7 mouse cellular contexts compared by ENCODE assay signal in genomic region chr2:5949821-5950220, GRCm38 (mm10). TPM values are rescaled to one million over a fixed set of nuclear protein-coding genes. Genes with fewer than 3 reads are reported as not detected.
DNase-seq lines count a peak whose midpoint lies in the region; ATAC-seq and TF ChIP-seq lines count a peak whose summit lies in the region.
"Not testable (repeated sequence)": the region's sequence is repeated elsewhere in the genome, so short reads cannot be mapped to it uniquely, and the experiment has no call there.

No protein-coding gene starts in this region.

- H3K36me3 ChIP-seq in forebrain, embryonic 10.5 days (replicated peaks); heart, embryonic 13.5 days; hindbrain, postnatal 0 days (ENCODE audit: insufficient read depth, low read length); limb, embryonic 12.5 days; lung, embryonic 14.5 days (ENCODE audit: insufficient read depth); midbrain, embryonic 16.5 days (ENCODE audit: control insufficient read depth, insufficient read depth, low read length): not testable (repeated sequence)

- peaks cover 17% of the 10 kb centered on the region for H3K4me1 ChIP-seq in forebrain, embryonic 10.5 days
- H3K4me1 ChIP-seq in heart, embryonic 13.5 days, result peaks cover 23% of the 10 kb centered on the region
- H3K4me1 ChIP-seq in hindbrain, postnatal 0 days (ENCODE audit: insufficient read depth, low read length); limb, embryonic 12.5 days (replicated peaks); lung, embryonic 14.5 days (ENCODE audit: insufficient read depth): not testable (repeated sequence)
- peaks cover 14% of the 10 kb centered on the region for H3K4me1 ChIP-seq in midbrain, embryonic 16.5 days (ENCODE audit: control insufficient read depth, insufficient read depth, low read length)

- WGBS in forebrain, embryonic 10.5 days, result 96% methylated on average over 9 of the region's 9 CpGs
- WGBS in heart, embryonic 13.5 days, result 91% methylated on average over 9 of the region's 9 CpGs
- 96% methylated on average over 9 of the region's 9 CpGs for WGBS in hindbrain, postnatal 0 days
- 93% methylated on average over 9 of the region's 9 CpGs for WGBS in limb, embryonic 12.5 days
- WGBS in lung, embryonic 14.5 days, result 93% methylated on average over 9 of the region's 9 CpGs
- 92% methylated on average over 9 of the region's 9 CpGs for WGBS in midbrain, embryonic 16.5 days

- peak overlapping the region; percentile 79 for H3K4me2 ChIP-seq in heart, embryonic 13.5 days
- peak overlapping the region; percentile 70 for H3K4me2 ChIP-seq in hindbrain, postnatal 0 days (ENCODE audit: low read depth, low read length)
- peak overlapping the region; percentile 63 for H3K4me2 ChIP-seq in limb, embryonic 12.5 days
- H3K4me2 ChIP-seq in lung, embryonic 14.5 days, result peak overlapping the region; percentile 78
- peak overlapping the region; percentile 56 for H3K4me2 ChIP-seq in midbrain, embryonic 16.5 days (ENCODE audit: low read length)

- H3K4me3 ChIP-seq in forebrain, embryonic 10.5 days, result peak overlapping the region; percentile 98
- H3K4me3 ChIP-seq in heart, embryonic 13.5 days, result peak overlapping the region; percentile 91
- not testable (repeated sequence) for H3K4me3 ChIP-seq in hindbrain, postnatal 0 days (ENCODE audit: low read length); midbrain, embryonic 16.5 days (ENCODE audit: low read depth, low read length)
- H3K4me3 ChIP-seq in limb, embryonic 12.5 days (replicated peaks), result peak overlapping the region; percentile 97
- peak overlapping the region; percentile 81 for H3K4me3 ChIP-seq in lung, embryonic 14.5 days (ENCODE audit: low read depth, low read length)

- H3K9me3 ChIP-seq in forebrain, embryonic 10.5 days; heart, embryonic 13.5 days; hindbrain, postnatal 0 days (ENCODE audit: low read length); limb, embryonic 12.5 days; lung, embryonic 14.5 days (ENCODE audit: low read depth, low read length); midbrain, embryonic 16.5 days (replicated peaks; ENCODE audit: control insufficient read depth, low read length, poor library complexity, severe bottlenecking): not testable (repeated sequence)

- peak; percentile 6 for DNase-seq in cerebellum, adult 8-10 months
- DNase-seq in forebrain, embryonic 10.5 days (ENCODE audit: extremely low spot score, low spot score); hindbrain, postnatal 0 days (ENCODE audit: low spot score); lung, embryonic 14.5 days: not testable (repeated sequence)

- ATAC-seq in heart, embryonic 13.5 days (ENCODE audit: extremely low read depth, insufficient number of reproducible peaks, low FRiP score, low TSS enrichment); hindbrain, postnatal 0 days; limb, embryonic 12.5 days (ENCODE audit: insufficient number of reproducible peaks, insufficient read depth, low FRiP score, low TSS enrichment, low read depth); lung, embryonic 14.5 days (ENCODE audit: insufficient read depth); midbrain, embryonic 16.5 days: not testable (repeated sequence)

- H3K9ac ChIP-seq in heart, embryonic 13.5 days, result peak overlapping the region; percentile 87
- H3K9ac ChIP-seq in hindbrain, postnatal 0 days (replicated peaks; ENCODE audit: low read length); limb, embryonic 12.5 days (replicated peaks); lung, embryonic 14.5 days; midbrain, embryonic 16.5 days (ENCODE audit: low read depth, low read length): not testable (repeated sequence)

- not testable (repeated sequence) for H3K27me3 ChIP-seq in forebrain, embryonic 10.5 days (ENCODE audit: poor library complexity, severe bottlenecking); heart, embryonic 13.5 days (replicated peaks); hindbrain, postnatal 0 days (ENCODE audit: insufficient read depth, low read length); limb, embryonic 12.5 days; lung, embryonic 14.5 days (ENCODE audit: insufficient read depth, low read length); midbrain, embryonic 16.5 days (ENCODE audit: control insufficient read depth, insufficient read depth, low read depth, low read length)

- not testable (repeated sequence) for TF ChIP-seq CTCF in hindbrain, postnatal 0 days (IDR thresholded peaks at IDR 0.05; ENCODE audit: low read depth); lung, embryonic 14.5 days (IDR thresholded peaks at IDR 0.05; ENCODE audit: low read depth)

- H3K27ac ChIP-seq in forebrain, embryonic 10.5 days, result peak overlapping the region; percentile 97
- not testable (repeated sequence) for H3K27ac ChIP-seq in heart, embryonic 13.5 days (replicated peaks); hindbrain, postnatal 0 days; limb, embryonic 12.5 days; lung, embryonic 14.5 days (ENCODE audit: low read depth); midbrain, embryonic 16.5 days (ENCODE audit: low read length)

RNA-seq across cellular contexts. Expression of gene Upf2, which starts 1.4 kb away (rescaled TPM):
- polyA plus RNA-seq in forebrain, embryonic 10.5 days (2016; fragmentation: Nextera tagmentation; extraction: Ambion mirVana), result 11.1 and 11.5 TPM in 2 replicates
- 5.3 and 5.6 TPM in 2 replicates for polyA plus RNA-seq in heart, embryonic 13.5 days (2015; fragmentation: Nextera tagmentation; extraction: Ambion mirVana)
- 3.5 and 6.2 TPM in 2 replicates for total RNA-seq in hindbrain, postnatal 0 days (2014; rRNA removed)
- polyA plus RNA-seq in hindbrain, postnatal 0 days (2015; fragmentation: Nextera tagmentation; extraction: Ambion mirVana), result 4.3 and 4.9 TPM in 2 replicates
- 14.5 and 15.3 TPM in 2 replicates for polyA plus RNA-seq in limb, embryonic 12.5 days (2016; fragmentation: Nextera tagmentation; extraction: Ambion mirVana)
- 11.6 and 11.7 TPM in 2 replicates for polyA plus RNA-seq in lung, embryonic 14.5 days (2014; fragmentation: Nextera tagmentation; extraction: Ambion mirVana)
- polyA plus RNA-seq in midbrain, embryonic 16.5 days (2015; fragmentation: Nextera tagmentation; extraction: Ambion mirVana), result 8.0 and 8.7 TPM in 2 replicates

RNA-seq across cellular contexts. Expression of gene Dhtkd1, which starts 7.2 kb away (rescaled TPM):
- polyA plus RNA-seq in forebrain, embryonic 10.5 days (2016; fragmentation: Nextera tagmentation; extraction: Ambion mirVana), result 5.5 and 5.8 TPM in 2 replicates
- polyA plus RNA-seq in heart, embryonic 13.5 days (2015; fragmentation: Nextera tagmentation; extraction: Ambion mirVana), result 1.7 and 3.2 TPM in 2 replicates
- total RNA-seq in hindbrain, postnatal 0 days (2014; rRNA removed), result 6.6 and 9.3 TPM in 2 replicates
- 3.7 and 4.9 TPM in 2 replicates for polyA plus RNA-seq in hindbrain, postnatal 0 days (2015; fragmentation: Nextera tagmentation; extraction: Ambion mirVana)
- 5.8 and 8.5 TPM in 2 replicates for polyA plus RNA-seq in limb, embryonic 12.5 days (2016; fragmentation: Nextera tagmentation; extraction: Ambion mirVana)
- 3.5 and 3.8 TPM in 2 replicates for polyA plus RNA-seq in lung, embryonic 14.5 days (2014; fragmentation: Nextera tagmentation; extraction: Ambion mirVana)
- 8.7 and 9.3 TPM in 2 replicates for polyA plus RNA-seq in midbrain, embryonic 16.5 days (2015; fragmentation: Nextera tagmentation; extraction: Ambion mirVana)

RNA-seq across cellular contexts. Expression of gene Sec61a2, which starts 54.6 kb away (rescaled TPM):
- 80.6 and 91.9 TPM in 2 replicates for polyA plus RNA-seq in forebrain, embryonic 10.5 days (2016; fragmentation: Nextera tagmentation; extraction: Ambion mirVana)
- 49.2 and 50.0 TPM in 2 replicates for polyA plus RNA-seq in heart, embryonic 13.5 days (2015; fragmentation: Nextera tagmentation; extraction: Ambion mirVana)
- total RNA-seq in hindbrain, postnatal 0 days (2014; rRNA removed), result 109 and 127 TPM in 2 replicates
- 104 and 105 TPM in 2 replicates for polyA plus RNA-seq in hindbrain, postnatal 0 days (2015; fragmentation: Nextera tagmentation; extraction: Ambion mirVana)
- 97.0 and 104 TPM in 2 replicates for polyA plus RNA-seq in limb, embryonic 12.5 days (2016; fragmentation: Nextera tagmentation; extraction: Ambion mirVana)
- 72.6 and 74.0 TPM in 2 replicates for polyA plus RNA-seq in lung, embryonic 14.5 days (2014; fragmentation: Nextera tagmentation; extraction: Ambion mirVana)
- polyA plus RNA-seq in midbrain, embryonic 16.5 days (2015; fragmentation: Nextera tagmentation; extraction: Ambion mirVana), result 116 and 117 TPM in 2 replicates
